Mouse (Mus musculus) CH12.LX (cell line): ENCODE data around the gene Dtnbp1. TPM values are rescaled to one million over a fixed set of nuclear protein-coding genes. Genes with fewer than 3 reads are reported as not detected.

Source experiments
- DNase-seq: peaks from one replicate; pipeline ENCODE4 v3.0.0-alpha.2; 2013; ENCODE audit errors: extremely low read depth
- H3K27ac ChIP-seq: 2 replicates; pipeline ENCODE4 v1.5.1; 2012; ENCODE audit warnings: low read depth, mild to moderate bottlenecking, control low read depth, moderate library complexity; ENCODE audit not compliant: insufficient read depth
- H3K27me3 ChIP-seq: replicated peaks from 2 replicates; pipeline ENCODE3; 2012; ENCODE audit warnings: inconsistent platforms
- H3K36me3 ChIP-seq, 2 experiments: replicated peaks in 1 of 2; 2 replicates each; pipeline versions ENCODE3 to v1.6.1; 2012; ENCODE audit warnings: inconsistent platforms in 1 of 2, low read length in 1 of 2, mild to moderate bottlenecking in 1 of 2, mixed read lengths in 1 of 2, moderate library complexity in 1 of 2; ENCODE audit not compliant: control insufficient read depth in 1 of 2, insufficient read depth in 1 of 2
- H3K4me1 ChIP-seq, 2 experiments: 2 replicates each; pipeline ENCODE4 v1.6.1; 2012; ENCODE audit warnings: inconsistent platforms in 1 of 2, moderate library complexity in 1 of 2; ENCODE audit not compliant: insufficient read depth in 2 of 2, control insufficient read depth in 1 of 2
- H3K4me2 ChIP-seq: 2 replicates; pipeline ENCODE4 v1.6.1; 2012; ENCODE audit warnings: low read depth, mild to moderate bottlenecking, control low read depth; ENCODE audit not compliant: poor library complexity, insufficient read depth, severe bottlenecking
- H3K4me3 ChIP-seq, 3 experiments: fragments of 150-350 bp in 1 of 3; sonication (generic) in 1 of 3; replicated peaks in 1 of 3; 2 replicates each; pipeline versions ENCODE3 to v1.5.1; 2011 to 2012; ENCODE audit warnings: low read depth in 2 of 3, low read length in 2 of 3, mild to moderate bottlenecking in 2 of 3, moderate library complexity in 2 of 3, control low read depth in 1 of 3, improper control_type of control experiment in 1 of 3, inconsistent platforms in 1 of 3, mixed read lengths in 1 of 3; ENCODE audit not compliant: poor library complexity in 1 of 3
- H3K79me2 ChIP-seq: replicated peaks from 2 replicates; pipeline ENCODE4 v1.6.1; 2012; ENCODE audit warnings: mild to moderate bottlenecking, moderate library complexity; ENCODE audit not compliant: control insufficient read depth, poor library complexity, insufficient read depth, severe bottlenecking; ENCODE audit errors: extremely low read depth
- H3K9ac ChIP-seq: 2 replicates; pipeline ENCODE4 v1.6.1; 2012; ENCODE audit warnings: low read depth, mild to moderate bottlenecking, control low read depth, moderate library complexity; ENCODE audit not compliant: insufficient read depth
- H3K9me3 ChIP-seq: replicated peaks from 2 replicates; pipeline ENCODE3; 2012; ENCODE audit warnings: low read length, inconsistent platforms, mixed read lengths
- CHD1 ChIP-seq: IDR thresholded peaks from 2 replicates; pipeline ENCODE4 v1.6.1; 2012; ENCODE audit warnings: low read depth, low read length, improper control_type of control experiment, inconsistent platforms
- ETS1 ChIP-seq: conservative IDR thresholded peaks from 2 replicates; pipeline ENCODE4 v1.6.1; 2012; ENCODE audit warnings: low read depth, mild to moderate bottlenecking, inconsistent platforms, low read length, improper control_type of control experiment, moderate library complexity
- GABPA ChIP-seq: IDR thresholded peaks from 2 replicates; pipeline ENCODE4 v1.6.1; 2012; ENCODE audit warnings: low read depth, low read length, improper control_type of control experiment, inconsistent platforms; ENCODE audit not compliant: insufficient replicate concordance
- JUN ChIP-seq: IDR thresholded peaks from 2 replicates; pipeline ENCODE4 v1.6.1; 2011; ENCODE audit warnings: low read depth, mild to moderate bottlenecking, low read length, improper control_type of control experiment, moderate library complexity; ENCODE audit not compliant: insufficient read depth
- KAT2A ChIP-seq: IDR thresholded peaks from 2 replicates; pipeline ENCODE4 v1.6.1; 2012; ENCODE audit warnings: low read length, improper control_type of control experiment, inconsistent platforms; ENCODE audit not compliant: insufficient replicate concordance
- MAX ChIP-seq: IDR thresholded peaks from 2 replicates; pipeline ENCODE4 v1.6.1; 2011; ENCODE audit warnings: low read length, improper control_type of control experiment
- MYC ChIP-seq: IDR thresholded peaks from 2 replicates; pipeline ENCODE4 v1.6.1; 2011; ENCODE audit warnings: low read depth, mild to moderate bottlenecking, improper control_type of control experiment, low read length
- NELFE ChIP-seq: IDR thresholded peaks from 2 replicates; pipeline ENCODE4 v1.6.1; 2011; ENCODE audit warnings: low read depth, low read length, improper control_type of control experiment
- POLR2A ChIP-seq: IDR thresholded peaks from 2 replicates; pipeline ENCODE4 v1.6.1; 2011; ENCODE audit warnings: low read depth, mild to moderate bottlenecking, improper control_type of control experiment, low read length
- POLR2AphosphoS2 ChIP-seq: IDR thresholded peaks from 2 replicates; pipeline ENCODE4 v1.6.1; 2011; ENCODE audit warnings: low read depth, low read length, improper control_type of control experiment
- RAD21 ChIP-seq: IDR thresholded peaks from 2 replicates; pipeline ENCODE4 v1.6.1; 2011; ENCODE audit warnings: low read depth, mild to moderate bottlenecking, low read length, improper control_type of control experiment, moderate library complexity
- RCOR1 ChIP-seq: conservative IDR thresholded peaks from 2 replicates; pipeline ENCODE4 v1.6.1; 2012; ENCODE audit warnings: low read depth, mild to moderate bottlenecking, inconsistent platforms, low read length, improper control_type of control experiment
- SIN3A ChIP-seq: IDR thresholded peaks from 2 replicates; pipeline ENCODE4 v1.6.1; 2012; ENCODE audit warnings: low read length, improper control_type of control experiment, inconsistent platforms
- SMC3 ChIP-seq: IDR thresholded peaks from 2 replicates; pipeline ENCODE4 v1.6.1; 2011; ENCODE audit warnings: low read depth, low read length, improper control_type of control experiment
- TBP ChIP-seq: conservative IDR thresholded peaks from 2 replicates; pipeline ENCODE4 v1.6.1; 2011; ENCODE audit warnings: low read depth, low read length, improper control_type of control experiment
- TCF12 ChIP-seq: IDR thresholded peaks from 2 replicates; pipeline ENCODE4 v1.6.1; 2014; ENCODE audit warnings: low read depth, mild to moderate bottlenecking, inconsistent platforms, low read length, improper control_type of control experiment
- USF2 ChIP-seq: conservative IDR thresholded peaks from 2 replicates; pipeline ENCODE4 v1.6.1; 2011; ENCODE audit warnings: low read depth, low read length, improper control_type of control experiment
- ZNF384 ChIP-seq: IDR thresholded peaks from 2 replicates; pipeline ENCODE4 v1.6.1; 2012; ENCODE audit warnings: low read depth, low read length, improper control_type of control experiment, inconsistent platforms
- dilution Hi-C: fragments of 300-500 bp; cut with MboI; formaldehyde crosslinking; loops from 2 replicates; pipeline ENCODE4 v1.14.3; 2020; ENCODE audit warnings: low sequenced_read_pairs; ENCODE audit not compliant: extremely low pct_unique_long_range_greater_than_20kb, extremely low pct_ligation_motif_present
- in situ Hi-C: fragments of 300-500 bp; cut with MboI; formaldehyde crosslinking; loops from 3 replicates; pipeline ENCODE4 v1.14.3; 2019; ENCODE audit warnings: low sequenced_read_pairs, low pct_ligation_motif_present, low pct_unique_long_range_greater_than_20kb, mixed read lengths
- polyA plus RNA-seq: library from polyadenylated mRNA; unstranded; fragments of >175 nt; gene quantifications from 2 replicates; pipeline ENCODE4 v1.2.1, GENCODE M21; 2012; ENCODE audit warnings: low read depth; ENCODE audit not compliant: insufficient read length
- total RNA-seq, 2 experiments: library from RNA; depleted of rRNA; stranded (reverse); fragments of 300-350 nt in 1 of 2; fragments of >200 nt in 1 of 2; gene quantifications; 2 replicates each; pipeline ENCODE4 v1.2.3; 2012 to 2014

Gene Dtnbp1
- total and polyA plus RNA-seq, 3 experiments: 32.4 to 69.2 (median 35.9) TPM

- H3K9ac ChIP-seq: no peak overlapping the region
- H3K27me3 ChIP-seq: no peaks in the 10 kb centered on the region
- DNase-seq: no peak
- no peak for TF ChIP-seq TBP
- TF ChIP-seq MAX: no peak
- TF ChIP-seq ETS1: no peak
- no peak for TF ChIP-seq MYC
- TF ChIP-seq RCOR1: no peak
- no peaks in the 10 kb centered on the region for H3K79me2 ChIP-seq
- no peaks in the 10 kb centered on the region for H3K9me3 ChIP-seq
- H3K4me2 ChIP-seq: no peak overlapping the region
- peaks cover 0 to 5% of the 10 kb centered on the region in 2 experiments; a peak in 1 of 4 replicates for H3K4me1 ChIP-seq
- dilution Hi-C loops (no loop called here), in situ Hi-C loops (loop anchor here (5.0 kb wide), 1 partner anchor 448 kb away; no protein-coding TSS in a partner anchor)
- no peaks in the 10 kb centered on the region for H3K36me3 ChIP-seq
- H3K4me3 ChIP-seq: no peak overlapping the region
- H3K27ac ChIP-seq: no peak overlapping the region
Measured at GRCm38 (mm10) chr13:45034759-45035158, 32.8 kb upstream of the Dtnbp1 start.

GRCm38 (mm10) chr13:45033360-45033759 lies 31.4 kb upstream of the Dtnbp1 start:
- no peak for DNase-seq
- in situ Hi-C loops: loop anchor here (5.0 kb wide), 1 partner anchor 449 kb away; no protein-coding TSS in a partner anchor
- TF ChIP-seq POLR2A (no peak), SMC3 (no peak), ZNF384 (no peak), JUN (no peak), TCF12 (no peak), SIN3A (no peak), NELFE (no peak)
- TF ChIP-seq, all 38 proteins: peak for 0
- Histone ChIP-seq H3K79me2 (no peaks in the 10 kb centered on the region), H3K4me2 (no peak overlapping the region), H3K4me1 (peaks cover 0 to 5% of the 10 kb centered on the region in 2 experiments; a peak in 1 of 4 replicates), H3K4me3 (no peak overlapping the region), H3K27ac (no peak overlapping the region), H3K36me3 (no peaks in the 10 kb centered on the region), H3K27me3 (no peaks in the 10 kb centered on the region), H3K9me3 (no peaks in the 10 kb centered on the region), H3K9ac (no peak overlapping the region)
- dilution Hi-C loops: no loop called here

- no peak overlapping the region for H3K27ac ChIP-seq
- H3K9ac ChIP-seq: no peak overlapping the region
- no peak overlapping the region for H3K4me3 ChIP-seq
- no peaks in the 10 kb centered on the region for H3K36me3 ChIP-seq
- DNase-seq: no peak
- no peaks in the 10 kb centered on the region for H3K9me3 ChIP-seq
- dilution Hi-C loops (no loop called here), in situ Hi-C loops (loop anchor here (5.0 kb wide), 1 partner anchor 450 kb away; no protein-coding TSS in a partner anchor)
- peaks cover 0 to 5% of the 10 kb centered on the region in 2 experiments; a peak in 1 of 4 replicates for H3K4me1 ChIP-seq
- H3K27me3 ChIP-seq: no peaks in the 10 kb centered on the region
- H3K79me2 ChIP-seq: no peaks in the 10 kb centered on the region
- TF ChIP-seq TCF12 (no peak), POLR2A (no peak), CHD1 (no peak), MAX (no peak), POLR2AphosphoS2 (no peak), KAT2A (no peak), GABPA (no peak), SMC3 (no peak), RAD21 (no peak), MYC (no peak), USF2 (no peak), ETS1 (no peak)
- H3K4me2 ChIP-seq: no peak overlapping the region
Measured at GRCm38 (mm10) chr13:45032484-45032883, 30.5 kb upstream of the Dtnbp1 start.
